Mouse (Mus musculus): ENCODE results near the gene Adam1b.

GRCm38 (mm10) chr5:121525774-121526450 is 22.7 kb upstream of the Adam1b start:
- TF ChIP-seq CTCF (IDR thresholded peaks at IDR 0.05; ENCODE audit: low read depth) (no peak), EP300 (IDR thresholded peaks at IDR 0.05; ENCODE audit: low read depth) (no peak)
